Mouse (Mus musculus) liver, postnatal 0 days (tissue): ENCODE measurements around the gene Sri. TPM values are rescaled to one million over a fixed set of nuclear protein-coding genes. Genes with fewer than 3 reads are reported as not detected.
"Not testable (repeated sequence)": the region's sequence is repeated elsewhere in the genome, so short reads cannot be mapped to it uniquely, and the experiment has no call there.

ENCODE experiments used
- ATAC-seq: fragments of 200-750 bp; cut with Nextera tagmentation; 2 replicates; pipeline ENCODE4 v1.8.0; 2017; ENCODE audit warnings: mild to moderate bottlenecking, moderate library complexity
- DNase-seq: peaks from one replicate; pipeline ENCODE4 v3.0.0-alpha.2; 2016
- H3K27ac ChIP-seq: fragments of 300-500 bp; sonication (generic); 2 replicates; pipeline ENCODE4 v1.5.1; 2014; ENCODE audit warnings: antibody characterized with exemption, moderate library complexity, mild to moderate bottlenecking, low read depth
- H3K27me3 ChIP-seq: fragments of 300-500 bp; sonication (generic); 2 replicates; pipeline ENCODE4 v1.6.1; 2014; ENCODE audit warnings: low read length, control low read depth, mixed read lengths; ENCODE audit not compliant: insufficient read depth
- H3K36me3 ChIP-seq: fragments of 300-500 bp; sonication (generic); replicated peaks from 2 replicates; pipeline ENCODE4 v1.6.1; 2014; ENCODE audit warnings: mild to moderate bottlenecking, control low read depth, low read length, moderate library complexity, mixed read lengths; ENCODE audit not compliant: insufficient read depth
- H3K4me1 ChIP-seq: fragments of 300-500 bp; sonication (generic); 2 replicates; pipeline ENCODE4 v1.6.1; 2014; ENCODE audit warnings: antibody characterized with exemption, mild to moderate bottlenecking, control low read depth; ENCODE audit not compliant: insufficient read depth
- H3K4me2 ChIP-seq: fragments of 300-500 bp; sonication (generic); 2 replicates; pipeline ENCODE4 v1.6.1; 2014; ENCODE audit warnings: low read depth, mild to moderate bottlenecking, low read length, moderate library complexity, mixed read lengths
- H3K4me3 ChIP-seq: fragments of 300-500 bp; sonication (generic); 2 replicates; pipeline ENCODE4 v1.5.1; 2014; ENCODE audit warnings: low read depth, low read length
- H3K9ac ChIP-seq: fragments of 300-500 bp; sonication (generic); replicated peaks from 2 replicates; pipeline ENCODE4 v1.6.1; 2014; ENCODE audit warnings: mild to moderate bottlenecking, moderate library complexity
- H3K9me3 ChIP-seq: fragments of 300-500 bp; sonication (generic); 2 replicates; pipeline ENCODE4 v1.6.1; 2016; ENCODE audit warnings: mild to moderate bottlenecking, control low read depth, low read length, mixed read lengths
- CTCF ChIP-seq: sonication (generic); IDR thresholded peaks from 2 replicates; pipeline ENCODE4 v1.5.1; 2016; ENCODE audit warnings: antibody characterized with exemption, low read depth
- EP300 ChIP-seq: IDR thresholded peaks from 2 replicates; pipeline ENCODE4 v1.6.1; 2016; ENCODE audit warnings: antibody characterized with exemption, low read depth, mild to moderate bottlenecking
- WGBS: fragments of 180-500 bp; shearing (Covaris S2); extraction: QIAGEN DNeasy Blood & Tissue Kit; methylation state at CpG from one replicate; pipeline ENCODE4 v1.1.7; 2014; ENCODE audit not compliant: insufficient replicate concordance; 5-methylcytosine and 5-hydroxymethylcytosine counted together
- polyA plus RNA-seq: library from polyadenylated mRNA; unstranded; fragments of >200 nt; fragmentation: Nextera tagmentation; extraction: Ambion mirVana; gene quantifications from 2 replicates; pipeline ENCODE4 v1.2.1, GENCODE M21; 2015

The Sri gene
- 132 and 136 TPM in 2 replicates for polyA plus RNA-seq

GRCm38 (mm10) chr5:8045855-8046254 is at the start of gene Sri:
Gene Sri (plus strand): TSS chr5:8046078.
- TF ChIP-seq EP300 (no peak), CTCF (no peak)
- Histone ChIP-seq H3K9ac (no peak within 1 kb of the TSS), H3K4me1 (no peaks in the 10 kb centered on the region), H3K27me3 (no peaks in the 10 kb centered on the region), H3K9me3 (no peaks in the 10 kb centered on the region), H3K4me2 (no peak within 1 kb of the TSS), H3K36me3 (no peaks in the 10 kb centered on the region), H3K4me3 (no peak within 1 kb of the TSS), H3K27ac (no peak within 1 kb of the TSS)
- no peak for ATAC-seq
- no peak for DNase-seq
- WGBS, result 68% methylated on average over 6 of the region's 6 CpGs

- Histone ChIP-seq H3K4me2 (no peak overlapping the region), H3K4me3 (no peak overlapping the region), H3K27ac (no peak overlapping the region), H3K9me3 (no peaks in the 10 kb centered on the region), H3K4me1 (no peaks in the 10 kb centered on the region), H3K27me3 (no peaks in the 10 kb centered on the region), H3K9ac (no peak overlapping the region), H3K36me3 (no peaks in the 10 kb centered on the region)
- no peak for DNase-seq
- 45% methylated on average over 8 of the region's 8 CpGs for WGBS
- TF ChIP-seq EP300 (no peak), CTCF (peak; percentile 70)
- ATAC-seq, result no peak
These were observed 49.4 kb upstream of the Sri start for GRCm38 (mm10) chr5:7996401-7997044.

DNA sequence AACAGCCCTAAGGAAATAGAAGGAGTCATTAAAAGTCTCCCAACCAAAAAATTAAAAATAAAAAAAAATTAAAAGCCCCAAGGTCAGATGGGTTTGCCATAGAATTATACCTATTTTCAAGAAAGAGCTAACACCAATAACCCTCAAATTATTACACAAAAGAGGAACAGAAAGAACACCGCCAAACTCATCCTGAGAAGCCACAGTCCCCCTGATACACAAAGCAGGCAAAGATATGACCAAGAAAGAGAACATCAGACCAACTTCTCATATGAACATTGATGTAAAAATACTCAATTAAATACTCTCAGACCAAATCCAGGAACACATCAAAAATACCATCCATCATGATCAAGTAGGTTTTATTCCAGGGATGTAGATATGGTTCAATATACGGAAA is 48.8 kb upstream of the Sri start:
- H3K9ac ChIP-seq, result no peak overlapping the region

GRCm38 (mm10) chr5:8000466-8000865 is 45.4 kb upstream of the Sri start:
- no peak overlapping the region for H3K4me3 ChIP-seq
- no peaks in the 10 kb centered on the region for H3K36me3 ChIP-seq
- H3K4me2 ChIP-seq, result no peak overlapping the region
- no peaks in the 10 kb centered on the region for H3K4me1 ChIP-seq
- ATAC-seq, result no peak
- no peak for DNase-seq
- 74% methylated on average over 10 of the region's 10 CpGs for WGBS
- no peak overlapping the region for H3K27ac ChIP-seq
- H3K9ac ChIP-seq, result no peak overlapping the region
- no peaks in the 10 kb centered on the region for H3K27me3 ChIP-seq
- H3K9me3 ChIP-seq, result no peaks in the 10 kb centered on the region
- no peak for TF ChIP-seq CTCF
- no peak for TF ChIP-seq EP300

More for the DNA sequence above, 48.8 kb upstream of the Sri start:
- Histone ChIP-seq H3K36me3 (no peaks in the 10 kb centered on the region), H3K27ac (no peak overlapping the region), H3K4me1 (no peaks in the 10 kb centered on the region), H3K4me3 (no peak overlapping the region), H3K27me3 (no peaks in the 10 kb centered on the region), H3K4me2 (no peak overlapping the region), H3K9me3 (no peaks in the 10 kb centered on the region)
- WGBS, result 78% methylated on average over 2 of the region's 2 CpGs
- no peak for TF ChIP-seq CTCF
- no peak for TF ChIP-seq EP300
- ATAC-seq (no peak), DNase-seq (no peak)

DNA sequence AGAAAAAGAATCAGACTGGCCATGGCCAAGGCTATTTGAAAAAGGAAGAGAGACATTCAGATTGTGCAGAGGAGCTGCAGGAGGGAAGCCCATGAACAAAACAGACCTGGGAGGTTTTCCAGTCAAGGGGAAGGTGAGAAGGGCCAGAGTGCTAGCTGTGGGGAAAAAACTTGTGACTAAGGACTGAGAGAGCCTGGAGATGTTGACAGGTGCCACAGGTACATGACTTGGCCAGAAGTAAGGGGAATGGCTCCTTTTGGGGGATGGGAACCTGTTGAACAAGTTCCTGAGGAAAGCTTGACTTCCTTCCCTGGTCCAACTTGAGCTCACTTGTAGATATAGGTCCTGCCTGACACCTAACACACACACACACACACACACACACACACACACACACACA is 43.1 kb upstream of the Sri start:
- H3K27me3 ChIP-seq, result no peaks in the 10 kb centered on the region
- no peak for DNase-seq
- no peak overlapping the region for H3K4me2 ChIP-seq
- H3K4me3 ChIP-seq, result no peak overlapping the region
- H3K9me3 ChIP-seq, result no peaks in the 10 kb centered on the region
- no peaks in the 10 kb centered on the region for H3K4me1 ChIP-seq
- H3K9ac ChIP-seq, result no peak overlapping the region
- ATAC-seq, result no peak
- H3K36me3 ChIP-seq, result no peaks in the 10 kb centered on the region
- TF ChIP-seq CTCF (no peak), EP300 (no peak)
- H3K27ac ChIP-seq, result no peak overlapping the region

DNA sequence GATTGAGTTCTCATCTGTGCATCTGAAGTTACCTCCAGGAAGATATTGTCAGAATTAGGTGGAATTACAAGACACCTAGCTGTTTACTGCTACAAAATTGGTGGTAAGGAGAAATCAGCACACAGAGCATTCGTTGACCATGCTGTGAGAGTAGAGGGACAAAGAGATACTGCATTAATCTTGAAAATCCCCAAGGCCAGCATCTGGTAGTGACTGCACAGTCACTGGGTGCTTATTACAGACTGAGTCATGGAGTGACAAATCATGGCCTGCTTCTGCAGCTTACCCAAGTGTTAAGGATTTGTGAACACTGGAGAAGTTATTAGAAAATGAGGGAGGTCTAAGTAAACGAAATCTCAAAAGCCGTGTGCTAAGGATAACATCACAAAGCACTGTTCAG is 32.6 kb upstream of the Sri start:
- H3K4me1 ChIP-seq, result no peaks in the 10 kb centered on the region

GRCm38 (mm10) chr5:8034596-8034995 is 11.3 kb upstream of the Sri start:
- not testable (repeated sequence) for H3K9me3 ChIP-seq, H3K4me1 ChIP-seq, H3K36me3 ChIP-seq, DNase-seq, ATAC-seq, H3K9ac ChIP-seq, H3K27ac ChIP-seq, H3K4me2 ChIP-seq, H3K27me3 ChIP-seq, H3K4me3 ChIP-seq
- 78% methylated on average over 6 of the region's 6 CpGs for WGBS

More for the DNA sequence above, 32.6 kb upstream of the Sri start:
- H3K36me3 ChIP-seq, result no peaks in the 10 kb centered on the region
- ATAC-seq (no peak), DNase-seq (no peak)
- no peak overlapping the region for H3K27ac ChIP-seq
- no peaks in the 10 kb centered on the region for H3K9me3 ChIP-seq
- 70% methylated on average over 3 of the region's 3 CpGs for WGBS
- no peak overlapping the region for H3K9ac ChIP-seq
- no peak overlapping the region for H3K4me3 ChIP-seq
- H3K4me2 ChIP-seq, result no peak overlapping the region
- H3K27me3 ChIP-seq, result no peaks in the 10 kb centered on the region
- TF ChIP-seq CTCF (no peak), EP300 (no peak)
